Comparison of ENCODE assay signal across 9 mouse cellular contexts in the genomic region with DNA sequence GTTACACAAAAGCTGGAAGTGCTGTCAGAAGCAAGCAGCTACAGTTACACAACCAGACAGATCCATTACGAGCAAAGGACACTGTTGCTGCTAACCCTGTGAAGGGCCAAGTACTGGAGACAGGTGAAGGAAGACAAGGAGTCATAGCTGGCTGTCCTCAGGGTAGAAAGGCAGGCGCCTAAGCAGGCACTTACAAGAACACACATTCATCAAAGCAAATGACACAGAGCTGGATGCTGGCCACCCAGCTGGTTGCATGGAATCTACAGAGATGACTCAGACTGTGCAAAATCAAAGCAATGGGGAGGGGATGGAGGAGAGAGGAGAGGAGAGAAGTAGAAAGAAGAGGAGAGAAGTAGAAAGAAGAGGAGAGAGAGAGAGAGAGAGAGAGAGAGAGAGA.
DNase-seq lines count a peak whose midpoint lies in the region; ATAC-seq and TF ChIP-seq lines count a peak whose summit lies in the region.
"Had no signal": no experiment of that assay in that cellular context is flagged by ENCODE, and none has a peak within 500 bp of the region (broad histone marks: within the 10 kb centered on the region; RNA-seq: fewer than 3 reads in every experiment).

No protein-coding gene starts in this region.

- TF ChIP-seq EP300 in liver, postnatal 0 days (IDR thresholded peaks at IDR 0.05; ENCODE audit: low read depth) = no peak

- H3K4me2 ChIP-seq in stomach, embryonic 16.5 days (ENCODE audit: low read depth, low read length) = no peak overlapping the region
- no peak overlapping the region for H3K4me2 ChIP-seq in forebrain, embryonic 12.5 days
- no peak overlapping the region for H3K4me2 ChIP-seq in liver, postnatal 0 days (ENCODE audit: low read depth, low read length)

- no peaks in the 10 kb centered on the region for H3K4me1 ChIP-seq in stomach, embryonic 16.5 days (ENCODE audit: control insufficient read depth, insufficient read depth, low read length)
- no peaks in the 10 kb centered on the region for H3K4me1 ChIP-seq in forebrain, embryonic 12.5 days
- H3K4me1 ChIP-seq in liver, postnatal 0 days (ENCODE audit: insufficient read depth) = no peaks in the 10 kb centered on the region

- peak; percentile 40; the same call in 1 of the 2 replicates for ATAC-seq in stomach, embryonic 16.5 days (ENCODE audit: insufficient read depth, low FRiP score)
- ATAC-seq in forebrain, embryonic 12.5 days (ENCODE audit: low FRiP score) = no peak
- ATAC-seq in liver, postnatal 0 days = no peak

- H3K27me3 ChIP-seq in stomach, embryonic 16.5 days (ENCODE audit: control insufficient read depth, insufficient read depth, low read length) = no peaks in the 10 kb centered on the region
- no peaks in the 10 kb centered on the region for H3K27me3 ChIP-seq in forebrain, embryonic 12.5 days
- no peaks in the 10 kb centered on the region for H3K27me3 ChIP-seq in liver, postnatal 0 days (ENCODE audit: insufficient read depth, low read length)

- H3K9ac ChIP-seq in stomach, embryonic 16.5 days (ENCODE audit: low read length) = no peak overlapping the region
- H3K9ac ChIP-seq in forebrain, embryonic 12.5 days = no peak overlapping the region
- H3K9ac ChIP-seq in liver, postnatal 0 days (replicated peaks) = no peak overlapping the region

- DNase-seq in ovary, adult 18-20 months (ENCODE audit: low spot score) = peak; percentile 10
- no peak for DNase-seq in ovary, postnatal 10 days (ENCODE audit: low spot score)
- DNase-seq in adrenal gland, postnatal 36 days = peak; percentile 84 to 85
- peak; percentile 24 for DNase-seq in heart, postnatal 4 days
- DNase-seq in liver, postnatal 0 days = no peak
- DNase-seq: cerebellum, postnatal 14 days had no signal

- no peak overlapping the region for H3K4me3 ChIP-seq in stomach, embryonic 16.5 days (replicated peaks; ENCODE audit: low read length)
- H3K4me3 ChIP-seq in forebrain, embryonic 12.5 days (replicated peaks) = no peak overlapping the region
- H3K4me3 ChIP-seq in liver, postnatal 0 days (ENCODE audit: low read depth, low read length) = no peak overlapping the region

- no peak overlapping the region for H3K27ac ChIP-seq in stomach, embryonic 16.5 days (ENCODE audit: low read length)
- H3K27ac ChIP-seq in forebrain, embryonic 12.5 days = no peak overlapping the region
- no peak overlapping the region for H3K27ac ChIP-seq in liver, postnatal 0 days (ENCODE audit: low read depth)
- H3K27ac ChIP-seq: macrophage had no signal

- H3K9me3 ChIP-seq in stomach, embryonic 16.5 days (replicated peaks; ENCODE audit: control insufficient read depth, low read length) = no peaks in the 10 kb centered on the region
- H3K9me3 ChIP-seq in forebrain, embryonic 12.5 days = no peaks in the 10 kb centered on the region
- no peaks in the 10 kb centered on the region for H3K9me3 ChIP-seq in liver, postnatal 0 days (ENCODE audit: low read length)

- no peaks in the 10 kb centered on the region for H3K36me3 ChIP-seq in stomach, embryonic 16.5 days (ENCODE audit: control insufficient read depth, insufficient read depth, low read length)
- H3K36me3 ChIP-seq in forebrain, embryonic 12.5 days (replicated peaks) = no peaks in the 10 kb centered on the region
- no peaks in the 10 kb centered on the region for H3K36me3 ChIP-seq in liver, postnatal 0 days (replicated peaks; ENCODE audit: insufficient read depth, low read length)

- TF ChIP-seq CTCF in liver, postnatal 0 days (IDR thresholded peaks at IDR 0.05; ENCODE audit: low read depth) = no peak

- WGBS in stomach, embryonic 16.5 days = 61% methylated on average over 2 of the region's 2 CpGs
- 83% methylated on average over 2 of the region's 2 CpGs for WGBS in forebrain, embryonic 12.5 days
- 53% methylated on average over 2 of the region's 2 CpGs for WGBS in liver, postnatal 0 days (ENCODE audit: insufficient replicate concordance)

Comparison
In these comparisons a context has a peak if more than half of its experiments do, and no peak if none do; other contexts are left out.
1. DNase-seq: peak in ovary, adult 18-20 months (single experiment), adrenal gland, postnatal 36 days (2 of 2) and heart, postnatal 4 days (single experiment); none in ovary, postnatal 10 days (single experiment) and liver, postnatal 0 days (single experiment).